Mouse (Mus musculus) embryonic facial prominence, embryonic 11.5 days (tissue): Measurements from ENCODE around the gene Zscan26. TPM values are rescaled to one million over a fixed set of nuclear protein-coding genes. Genes with fewer than 3 reads are reported as not detected.
"Not testable (repeated sequence)": the region's sequence is repeated elsewhere in the genome, so short reads cannot be mapped to it uniquely, and the experiment has no call there.

Experiments used
- ATAC-seq: fragments of 200-750 bp; cut with Nextera tagmentation; replicated peaks from 2 replicates; pipeline ENCODE4 v1.8.0; 2017; ENCODE audit warnings: low read depth; ENCODE audit not compliant: insufficient number of reproducible peaks, low FRiP score, low TSS enrichment
- DNase-seq: peaks from one replicate; pipeline ENCODE4 v3.0.0-alpha.2; 2015; ENCODE audit warnings: low spot score
- H3K27ac ChIP-seq: fragments of 300-500 bp; sonication (generic); replicated peaks from 2 replicates; pipeline ENCODE4 v1.5.1; 2014; ENCODE audit warnings: mild to moderate bottlenecking, low read depth, low read length, control low read depth
- H3K27me3 ChIP-seq: fragments of 300-500 bp; sonication (generic); 2 replicates; pipeline ENCODE4 v1.6.1; 2014; ENCODE audit warnings: mild to moderate bottlenecking, low read length, moderate library complexity, mixed read lengths; ENCODE audit not compliant: control insufficient read depth, insufficient read depth
- H3K36me3 ChIP-seq: fragments of 300-500 bp; sonication (generic); replicated peaks from 2 replicates; pipeline ENCODE4 v1.6.1; 2014; ENCODE audit warnings: low read depth, mild to moderate bottlenecking, low read length, moderate library complexity, mixed read lengths; ENCODE audit not compliant: control insufficient read depth, insufficient read depth
- H3K4me1 ChIP-seq: fragments of 300-500 bp; sonication (generic); 2 replicates; pipeline ENCODE4 v1.6.1; 2014; ENCODE audit warnings: low read length, mixed read lengths; ENCODE audit not compliant: control insufficient read depth, insufficient read depth
- H3K4me2 ChIP-seq: fragments of 300-500 bp; sonication (generic); 2 replicates; pipeline ENCODE4 v1.6.1; 2014; ENCODE audit warnings: low read depth, mild to moderate bottlenecking, control low read depth, low read length, moderate library complexity
- H3K4me3 ChIP-seq: fragments of 300-500 bp; sonication (generic); 2 replicates; pipeline ENCODE4 v1.5.1; 2014; ENCODE audit warnings: low read depth, low read length, control low read depth
- H3K9ac ChIP-seq: fragments of 300-500 bp; sonication (generic); replicated peaks from 2 replicates; pipeline ENCODE4 v1.6.1; 2014; ENCODE audit warnings: mild to moderate bottlenecking, control low read depth, low read length
- H3K9me3 ChIP-seq: fragments of 300-500 bp; sonication (generic); replicated peaks from 2 replicates; pipeline ENCODE4 v1.6.1; 2016; ENCODE audit warnings: mild to moderate bottlenecking, low read length, inconsistent platforms, mixed read lengths; ENCODE audit not compliant: control insufficient read depth
- WGBS: fragments of 180-500 bp; shearing (Covaris S2); extraction: QIAGEN DNeasy Blood & Tissue Kit; methylation state at CpG from one replicate; pipeline ENCODE4 v1.1.7; 2014; 5-methylcytosine and 5-hydroxymethylcytosine counted together
- polyA plus RNA-seq: library from polyadenylated mRNA; unstranded; fragments of >200 nt; fragmentation: Nextera tagmentation; extraction: Ambion mirVana; gene quantifications from 2 replicates; pipeline ENCODE4 v1.2.1, GENCODE M21; 2014

The Zscan26 gene
- polyA plus RNA-seq, 1 experiment from 2014 or later = 19.3 TPM

GRCm38 (mm10) chr13:21469097-21469496 lies 15.6 kb upstream of the Zscan26 start:
- Histone ChIP-seq H3K9ac (no peak overlapping the region), H3K4me3 (no peak overlapping the region), H3K36me3 (no peaks in the 10 kb centered on the region), H3K27me3 (no peaks in the 10 kb centered on the region), H3K4me1 (no peaks in the 10 kb centered on the region), H3K27ac (no peak overlapping the region), H3K9me3 (no peaks in the 10 kb centered on the region), H3K4me2 (no peak overlapping the region)
- WGBS = 20% methylated on average over 9 of the region's 9 CpGs
- ATAC-seq (no peak), DNase-seq (no peak)

DNA sequence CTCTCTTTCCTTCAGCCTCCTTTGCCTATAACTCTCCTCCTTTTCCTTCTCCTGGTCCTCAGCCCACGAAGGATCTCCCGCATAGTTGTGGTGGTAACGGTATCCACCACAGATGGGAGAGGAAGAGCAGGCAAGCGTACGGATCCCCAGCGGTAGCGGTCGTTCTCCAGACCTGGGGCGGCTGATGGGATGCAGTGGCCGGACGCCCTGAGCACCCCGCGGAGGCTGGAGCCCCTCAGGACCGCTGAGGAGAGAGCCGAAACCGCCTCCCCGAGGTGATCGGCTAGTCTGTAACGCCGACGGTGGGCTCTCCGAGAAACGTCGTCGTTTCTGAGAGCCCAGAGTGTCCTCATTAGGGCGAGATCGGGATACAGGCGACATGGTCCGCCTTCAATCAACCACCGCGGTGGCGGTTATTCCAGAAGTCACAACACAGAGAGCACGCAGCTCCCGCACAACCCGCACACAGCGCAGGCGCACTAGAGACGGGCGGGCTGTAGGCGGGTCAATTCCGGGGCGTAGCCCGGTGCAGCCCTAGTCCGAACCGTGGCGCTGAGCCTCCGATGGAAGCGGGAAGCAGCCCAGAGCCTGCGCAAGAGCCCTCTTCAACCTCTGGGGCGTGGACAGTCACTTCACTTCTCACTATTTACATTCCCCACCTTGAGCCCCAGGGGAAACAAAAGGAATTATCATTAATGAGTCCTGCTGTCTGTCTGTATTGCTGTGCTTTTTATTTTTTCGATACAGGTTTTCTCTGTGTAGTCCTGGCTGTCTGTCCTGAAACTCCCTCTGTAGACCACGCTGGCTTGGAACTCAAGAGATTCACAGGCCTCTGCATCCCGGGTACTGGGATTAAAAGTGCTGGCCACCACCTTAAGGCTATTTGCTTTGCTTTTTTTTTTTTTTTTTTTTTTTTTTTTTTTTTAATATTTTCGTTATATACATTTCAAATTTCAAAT lies 14.8 kb upstream of the Zscan26 start, which contains the start of gene Nkapl:
Nkapl (minus strand) TSS at position 449 of the 959 bp plus-strand sequence.
- under 1% methylated on average over 53 of the region's 54 CpGs for WGBS

DNA sequence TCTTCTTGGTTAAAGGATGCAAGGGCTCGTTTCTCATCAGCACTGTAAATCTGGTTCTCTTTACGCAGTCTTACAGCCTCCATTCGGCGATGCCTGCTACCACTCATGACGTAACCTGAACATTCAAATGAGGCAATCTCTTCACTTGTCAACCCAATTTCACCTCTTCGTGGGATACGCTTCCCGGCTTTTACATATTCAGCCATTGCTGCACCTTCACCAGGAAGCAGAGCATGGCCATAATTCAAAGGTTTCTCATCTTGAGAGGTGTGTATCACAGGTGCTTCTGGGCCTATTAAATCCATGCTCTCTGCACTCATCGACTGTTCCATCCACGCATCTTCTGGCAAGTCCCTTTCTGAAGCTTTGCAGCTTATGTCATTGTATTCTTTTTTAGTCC lies 13.8 kb upstream of the Zscan26 start:
- H3K9me3 ChIP-seq = no peaks in the 10 kb centered on the region
- no peaks in the 10 kb centered on the region for H3K4me1 ChIP-seq
- no peak overlapping the region for H3K9ac ChIP-seq
- H3K4me2 ChIP-seq = no peak overlapping the region
- no peaks in the 10 kb centered on the region for H3K36me3 ChIP-seq
- H3K27me3 ChIP-seq = no peaks in the 10 kb centered on the region
- H3K27ac ChIP-seq = no peak overlapping the region
- H3K4me3 ChIP-seq = no peak overlapping the region
- WGBS = 84% methylated on average over 10 of the region's 10 CpGs
- ATAC-seq = no peak
- DNase-seq = no peak

More for the DNA sequence above, 14.8 kb upstream of the Zscan26 start, which contains the start of gene Nkapl:
- Histone ChIP-seq H3K4me1 (no peaks in the 10 kb centered on the region), H3K4me2 (peak within 1 kb of the TSS; percentile 87), H3K27me3 (no peaks in the 10 kb centered on the region), H3K9ac (peak within 1 kb of the TSS; percentile 73), H3K9me3 (no peaks in the 10 kb centered on the region), H3K27ac (no peak within 1 kb of the TSS), H3K4me3 (peak within 1 kb of the TSS; percentile 43), H3K36me3 (no peaks in the 10 kb centered on the region)
- peak; percentile 97 for ATAC-seq
- peak; percentile 91 for DNase-seq

- 57% methylated on average over 9 of the region's 9 CpGs for WGBS
- not testable (repeated sequence) for H3K4me3 ChIP-seq, H3K27ac ChIP-seq, H3K4me1 ChIP-seq, ATAC-seq, H3K9me3 ChIP-seq, H3K9ac ChIP-seq, H3K4me2 ChIP-seq, H3K36me3 ChIP-seq, H3K27me3 ChIP-seq, DNase-seq
These were observed 9.0 kb upstream of the Zscan26 start for GRCm38 (mm10) chr13:21462516-21462915.

DNA sequence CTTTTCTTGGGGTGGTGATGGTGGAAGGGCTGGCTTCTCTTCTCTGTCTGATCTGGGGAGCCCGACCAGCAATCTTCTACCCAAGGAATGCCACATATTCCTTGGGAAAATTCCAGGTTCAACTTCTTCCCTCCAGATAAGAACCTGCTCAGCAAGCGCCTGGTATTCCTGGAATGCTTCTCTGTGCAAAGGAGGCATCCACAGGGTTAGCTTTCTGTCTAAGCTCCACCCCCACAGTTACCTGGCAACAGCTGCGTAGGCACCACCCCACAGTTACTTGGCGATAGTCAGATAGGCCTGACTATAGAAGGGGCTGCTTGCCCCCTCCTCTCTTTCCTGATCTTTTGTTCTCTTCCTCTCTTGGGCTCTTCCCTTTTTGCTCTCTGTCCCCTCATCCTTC lies 2.8 kb upstream of the Zscan26 start:
- no peaks in the 10 kb centered on the region for H3K27me3 ChIP-seq
- DNase-seq (no peak), ATAC-seq (no peak)
- no peaks in the 10 kb centered on the region for H3K9me3 ChIP-seq
- no peaks in the 10 kb centered on the region for H3K4me1 ChIP-seq
- no peak overlapping the region for H3K9ac ChIP-seq
- H3K4me3 ChIP-seq = no peak overlapping the region
- WGBS = 9% methylated on average over 4 of the region's 4 CpGs
- H3K36me3 ChIP-seq = no peaks in the 10 kb centered on the region
- no peak overlapping the region for H3K4me2 ChIP-seq
- no peak overlapping the region for H3K27ac ChIP-seq

DNA sequence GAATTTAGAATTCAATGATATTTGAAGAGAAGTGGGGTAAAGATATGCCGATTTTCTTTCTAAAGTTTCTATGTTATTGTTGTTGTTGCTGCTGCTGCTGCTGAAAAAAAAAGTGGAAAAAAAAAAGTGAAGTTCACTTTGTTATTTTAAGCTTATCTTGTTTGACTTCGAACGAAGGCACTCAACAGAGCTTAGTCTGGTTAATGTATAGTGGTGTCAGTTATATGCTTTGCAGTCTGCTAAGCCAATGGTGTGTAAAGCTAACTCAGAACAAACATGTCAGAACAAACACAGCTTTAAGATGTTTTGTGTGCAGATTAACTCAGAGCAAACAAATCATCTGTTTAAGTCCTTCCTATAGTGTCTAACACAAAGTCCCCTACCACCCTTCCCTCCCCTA lies 603 bp upstream of the Zscan26 start:
- Histone ChIP-seq H3K4me2 (no peak overlapping the region), H3K36me3 (no peaks in the 10 kb centered on the region), H3K27me3 (no peaks in the 10 kb centered on the region), H3K27ac (no peak overlapping the region), H3K4me3 (no peak overlapping the region), H3K4me1 (no peaks in the 10 kb centered on the region), H3K9ac (no peak overlapping the region), H3K9me3 (no peaks in the 10 kb centered on the region)
- DNase-seq = no peak
- 86% methylated on average over 3 of the region's 3 CpGs for WGBS
- ATAC-seq = no peak

- 3% methylated on average over 13 of the region's 13 CpGs for WGBS
- Histone ChIP-seq H3K27ac (no peak overlapping the region), H3K4me3 (peak overlapping the region; percentile 69), H3K27me3 (no peaks in the 10 kb centered on the region), H3K4me2 (peak overlapping the region; percentile 58), H3K4me1 (no peaks in the 10 kb centered on the region), H3K9me3 (no peaks in the 10 kb centered on the region), H3K36me3 (no peaks in the 10 kb centered on the region), H3K9ac (peak overlapping the region; percentile 75)
- 0 out of 2 replicates have a peak, but pooled peaks have one; percentile 32 for ATAC-seq
- no peak for DNase-seq
These were observed 488 bp downstream of the Zscan26 start for GRCm38 (mm10) chr13:21453042-21453441.
